In genomic region chr4:75588095-75588875, GRCm38 (mm10) we compare ENCODE assay signal across 26 mouse cellular contexts.
A peak's percentile ranks its signal among the peaks of the same experiment; 100 is the strongest.
DNase-seq lines count a peak whose midpoint lies in the region; ATAC-seq and TF ChIP-seq lines count a peak whose summit lies in the region.
"Had no signal": no experiment of that assay in that cellular context is flagged by ENCODE, and none has a peak within 500 bp of the region (broad histone marks: within the 10 kb centered on the region; RNA-seq: fewer than 3 reads in every experiment).

No protein-coding gene starts in this region.

- H3K27ac ChIP-seq in hindbrain, embryonic 10.5 days = peak overlapping the region; percentile 78
- no peak overlapping the region for H3K27ac ChIP-seq in hindbrain, embryonic 16.5 days (ENCODE audit: low read depth, low read length)
- no peak overlapping the region for H3K27ac ChIP-seq in midbrain, embryonic 11.5 days (ENCODE audit: low read depth, low read length)
- H3K27ac ChIP-seq in midbrain, embryonic 15.5 days = no peak overlapping the region
- no peak overlapping the region for H3K27ac ChIP-seq in heart, embryonic 12.5 days (ENCODE audit: poor library complexity, severe bottlenecking)
- H3K27ac ChIP-seq: embryonic facial prominence, embryonic 10.5 days; embryonic facial prominence, embryonic 13.5 days; forebrain, embryonic 12.5 days; forebrain, embryonic 15.5 days; heart, embryonic 13.5 days; hindbrain, embryonic 14.5 days had no signal

- 30% methylated on average over 6 of the region's 6 CpGs for WGBS in hindbrain, embryonic 10.5 days
- WGBS in hindbrain, embryonic 16.5 days = 28% methylated on average over 6 of the region's 6 CpGs
- 22% methylated on average over 6 of the region's 6 CpGs for WGBS in midbrain, embryonic 11.5 days
- 14% methylated on average over 6 of the region's 6 CpGs for WGBS in midbrain, embryonic 15.5 days
- 67% methylated on average over 6 of the region's 6 CpGs for WGBS in heart, embryonic 12.5 days

- TF ChIP-seq POLR2A in brain, embryonic 14.5 days (IDR thresholded peaks at IDR 0.05; ENCODE audit: borderline replicate concordance, extremely low read depth, insufficient read depth, insufficient read length, poor library complexity, severe bottlenecking) = no peak

- H3K36me3 ChIP-seq in hindbrain, embryonic 10.5 days = no peaks in the 10 kb centered on the region
- H3K36me3 ChIP-seq in hindbrain, embryonic 16.5 days (ENCODE audit: control insufficient read depth, insufficient read depth, low read length) = no peaks in the 10 kb centered on the region
- H3K36me3 ChIP-seq in midbrain, embryonic 11.5 days (ENCODE audit: control insufficient read depth, insufficient read depth, low read length) = no peaks in the 10 kb centered on the region
- no peaks in the 10 kb centered on the region for H3K36me3 ChIP-seq in midbrain, embryonic 15.5 days (replicated peaks)
- H3K36me3 ChIP-seq in heart, embryonic 12.5 days = no peaks in the 10 kb centered on the region
- H3K36me3 ChIP-seq: embryonic facial prominence, embryonic 10.5 days; embryonic facial prominence, embryonic 13.5 days; forebrain, embryonic 12.5 days; forebrain, embryonic 15.5 days; heart, embryonic 13.5 days had no signal

- H3K4me1 ChIP-seq in hindbrain, embryonic 10.5 days (replicated peaks) = peaks cover 7% of the 10 kb centered on the region
- no peaks in the 10 kb centered on the region for H3K4me1 ChIP-seq in hindbrain, embryonic 16.5 days (ENCODE audit: control insufficient read depth, insufficient read depth, low read depth, low read length)
- no peaks in the 10 kb centered on the region for H3K4me1 ChIP-seq in midbrain, embryonic 11.5 days (ENCODE audit: control insufficient read depth, insufficient read depth, low read length)
- peaks cover 3% of the 10 kb centered on the region; the same call in 1 of the 2 replicates for H3K4me1 ChIP-seq in midbrain, embryonic 15.5 days
- no peaks in the 10 kb centered on the region; the same call in 1 of the 2 replicates for H3K4me1 ChIP-seq in heart, embryonic 12.5 days (replicated peaks)
- H3K4me1 ChIP-seq: embryonic facial prominence, embryonic 10.5 days; embryonic facial prominence, embryonic 13.5 days; forebrain, embryonic 15.5 days had no signal

- no peak overlapping the region for H3K4me2 ChIP-seq in hindbrain, embryonic 16.5 days (ENCODE audit: low read length)
- H3K4me2 ChIP-seq in midbrain, embryonic 11.5 days = no peak overlapping the region
- H3K4me2 ChIP-seq in midbrain, embryonic 15.5 days = no peak overlapping the region
- H3K4me2 ChIP-seq in heart, embryonic 12.5 days = no peak overlapping the region
- H3K4me2 ChIP-seq: embryonic facial prominence, embryonic 13.5 days; forebrain, embryonic 12.5 days; forebrain, embryonic 15.5 days; heart, embryonic 13.5 days; hindbrain, embryonic 14.5 days had no signal

- no peak for TF ChIP-seq CTCF in brain, embryonic 14.5 days (IDR thresholded peaks at IDR 0.05; ENCODE audit: borderline replicate concordance, extremely low read depth, insufficient read depth, insufficient read length)

- no peaks in the 10 kb centered on the region for H3K27me3 ChIP-seq in hindbrain, embryonic 10.5 days (ENCODE audit: insufficient read depth, poor library complexity, severe bottlenecking)
- no peaks in the 10 kb centered on the region for H3K27me3 ChIP-seq in hindbrain, embryonic 16.5 days (replicated peaks; ENCODE audit: control insufficient read depth, insufficient read depth, low read length)
- no peaks in the 10 kb centered on the region for H3K27me3 ChIP-seq in midbrain, embryonic 11.5 days (ENCODE audit: control insufficient read depth, insufficient read depth, low read length)
- no peaks in the 10 kb centered on the region for H3K27me3 ChIP-seq in midbrain, embryonic 15.5 days (replicated peaks)
- H3K27me3 ChIP-seq in heart, embryonic 12.5 days (replicated peaks) = no peaks in the 10 kb centered on the region
- H3K27me3 ChIP-seq: embryonic facial prominence, embryonic 13.5 days; forebrain, embryonic 12.5 days; forebrain, embryonic 15.5 days; heart, embryonic 13.5 days had no signal

- no peak overlapping the region for H3K4me3 ChIP-seq in hindbrain, embryonic 10.5 days
- no peak overlapping the region for H3K4me3 ChIP-seq in hindbrain, embryonic 16.5 days (ENCODE audit: low read length)
- H3K4me3 ChIP-seq in midbrain, embryonic 11.5 days (ENCODE audit: low read depth, low read length) = no peak overlapping the region
- no peak overlapping the region for H3K4me3 ChIP-seq in midbrain, embryonic 15.5 days
- H3K4me3 ChIP-seq in heart, embryonic 12.5 days = no peak overlapping the region
- H3K4me3 ChIP-seq: embryonic facial prominence, embryonic 10.5 days; embryonic facial prominence, embryonic 13.5 days; erythroblast, embryonic 14.5 days; forebrain, embryonic 12.5 days; forebrain, embryonic 15.5 days; heart, embryonic 13.5 days had no signal

- no peaks in the 10 kb centered on the region for H3K9me3 ChIP-seq in hindbrain, embryonic 10.5 days
- no peaks in the 10 kb centered on the region for H3K9me3 ChIP-seq in hindbrain, embryonic 16.5 days (ENCODE audit: control insufficient read depth, low read length)
- H3K9me3 ChIP-seq in midbrain, embryonic 11.5 days (ENCODE audit: control insufficient read depth, low read length) = no peaks in the 10 kb centered on the region
- H3K9me3 ChIP-seq in midbrain, embryonic 15.5 days = no peaks in the 10 kb centered on the region
- H3K9me3 ChIP-seq in heart, embryonic 12.5 days (replicated peaks) = no peaks in the 10 kb centered on the region
- H3K9me3 ChIP-seq: embryonic facial prominence, embryonic 10.5 days; embryonic facial prominence, embryonic 13.5 days; forebrain, embryonic 12.5 days; forebrain, embryonic 15.5 days; heart, embryonic 13.5 days had no signal

- peak; percentile 13 for DNase-seq in hindbrain, embryonic 10.5 days (ENCODE audit: low spot score)
- peak; percentile 90 for DNase-seq in midbrain, embryonic 11.5 days (ENCODE audit: low spot score, missing footprints)
- DNase-seq in Muller cell, postnatal 12 days (ENCODE audit: inconsistent ontology term) = peak; percentile 15
- DNase-seq in brain, embryonic 14.5 days (ENCODE audit: low read depth) = peak; percentile 18
- no peak for DNase-seq in cerebellum, adult 18-20 months
- DNase-seq: adrenal gland, adult 8-10 months; adrenal gland, postnatal 25 days; cerebellum, adult 2 months; cerebellum, adult 9-11 months; cerebellum, postnatal 25 days; gastrocnemius, postnatal 25 days; heart, adult 18-20 months; heart, postnatal 14 days; heart, postnatal 4 days had no signal

- ATAC-seq in hindbrain, embryonic 16.5 days = no peak
- ATAC-seq in midbrain, embryonic 11.5 days (ENCODE audit: low FRiP score) = peak; percentile 61
- ATAC-seq in midbrain, embryonic 15.5 days (replicated peaks) = no peak
- ATAC-seq in heart, embryonic 12.5 days (ENCODE audit: insufficient number of reproducible peaks, low FRiP score) = no peak
- ATAC-seq: activated CD4-positive, CD25-positive, alpha-beta regulatory T cell, adult 4 months; CD4-positive, CD25-positive, alpha-beta regulatory T cell, adult 4 months; forebrain, embryonic 15.5 days had no signal

- no peak overlapping the region for H3K9ac ChIP-seq in hindbrain, embryonic 16.5 days (ENCODE audit: low read depth, low read length)
- no peak overlapping the region for H3K9ac ChIP-seq in midbrain, embryonic 11.5 days (ENCODE audit: low read length)
- H3K9ac ChIP-seq in midbrain, embryonic 15.5 days = no peak overlapping the region
- H3K9ac ChIP-seq in heart, embryonic 12.5 days = no peak overlapping the region
- H3K9ac ChIP-seq: embryonic facial prominence, embryonic 13.5 days; forebrain, embryonic 12.5 days; forebrain, embryonic 15.5 days; heart, embryonic 13.5 days; hindbrain, embryonic 14.5 days had no signal

Comparison
In these comparisons a context has a peak if more than half of its experiments do, and no peak if none do; other contexts are left out.
1. DNase-seq: peak in hindbrain, embryonic 10.5 days (single experiment), midbrain, embryonic 11.5 days (single experiment), Muller cell, postnatal 12 days (single experiment) and brain, embryonic 14.5 days (single experiment); none in cerebellum, adult 18-20 months (0 of 2).